ENCODE assay signal across 19 mouse cellular contexts in genomic region chr7:142507453-142507852, GRCm38 (mm10). TPM values are rescaled to one million over a fixed set of nuclear protein-coding genes. Genes with fewer than 3 reads are reported as not detected.
A peak's percentile ranks its signal among the peaks of the same experiment; 100 is the strongest.
DNase-seq lines count a peak whose midpoint lies in the region; ATAC-seq and TF ChIP-seq lines count a peak whose summit lies in the region.
"Had no signal": no experiment of that assay in that cellular context is flagged by ENCODE, and none has a peak within 500 bp of the region (broad histone marks: within the 10 kb centered on the region; RNA-seq: fewer than 3 reads in every experiment).

No protein-coding gene starts in this region.

- H3K27ac ChIP-seq in hindbrain, embryonic 10.5 days: peak overlapping the region; percentile 81
- H3K27ac ChIP-seq in hindbrain, postnatal 0 days: no peak overlapping the region
- 0 out of 2 replicates have a peak overlapping the region, but pooled peaks have one; percentile 99 for H3K27ac ChIP-seq in embryonic facial prominence, embryonic 13.5 days
- peak overlapping the region; percentile 98; the same call in 1 of the 2 replicates for H3K27ac ChIP-seq in embryonic facial prominence, embryonic 15.5 days (replicated peaks)
- H3K27ac ChIP-seq: forebrain, embryonic 15.5 days; heart, adult 2 months; heart, embryonic 13.5 days; intestine, embryonic 15.5 days had no signal

- TF ChIP-seq CTCF in hindbrain, postnatal 0 days (IDR thresholded peaks at IDR 0.05; ENCODE audit: low read depth): no peak

- no peak overlapping the region for H3K4me2 ChIP-seq in hindbrain, postnatal 0 days (ENCODE audit: low read depth, low read length)
- H3K4me2 ChIP-seq in embryonic facial prominence, embryonic 13.5 days: no peak overlapping the region
- no peak overlapping the region for H3K4me2 ChIP-seq in embryonic facial prominence, embryonic 15.5 days (replicated peaks)
- H3K4me2 ChIP-seq in myocyte (ENCODE audit: low read depth): no peak overlapping the region
- H3K4me2 ChIP-seq: forebrain, embryonic 15.5 days; heart, embryonic 13.5 days; hindbrain, embryonic 12.5 days; intestine, embryonic 15.5 days had no signal

- no peak for DNase-seq in hindbrain, embryonic 10.5 days (ENCODE audit: low spot score)
- DNase-seq in hindbrain, postnatal 0 days (ENCODE audit: low spot score): no peak
- no peak for DNase-seq in layer of hippocampus, postnatal 36 days
- no peak for DNase-seq in right cerebral cortex, adult 2 months (ENCODE audit: low spot score in 2 of 2)
- DNase-seq: adrenal gland, adult 2 months; adrenal gland, postnatal 25 days; cerebellum, adult 18-20 months; cerebellum, adult 9-11 months; gastrocnemius, postnatal 10 days; heart, adult 2 months; heart, postnatal 36 days had no signal

- H3ac ChIP-seq in myocyte (ENCODE audit: control insufficient read depth, insufficient read length): no peak overlapping the region

- H3K36me3 ChIP-seq in hindbrain, embryonic 10.5 days: no peaks in the 10 kb centered on the region
- no peaks in the 10 kb centered on the region for H3K36me3 ChIP-seq in hindbrain, postnatal 0 days (ENCODE audit: insufficient read depth, low read length)
- no peaks in the 10 kb centered on the region for H3K36me3 ChIP-seq in embryonic facial prominence, embryonic 13.5 days
- no peaks in the 10 kb centered on the region for H3K36me3 ChIP-seq in embryonic facial prominence, embryonic 15.5 days
- peaks cover 8% of the 10 kb centered on the region for H3K36me3 ChIP-seq in myocyte (ENCODE audit: control insufficient read depth, insufficient read depth)
- H3K36me3 ChIP-seq: forebrain, embryonic 15.5 days; heart, embryonic 13.5 days; hindbrain, embryonic 12.5 days; intestine, embryonic 15.5 days had no signal

- no peak overlapping the region for H3K9ac ChIP-seq in hindbrain, postnatal 0 days (replicated peaks; ENCODE audit: low read length)
- no peak overlapping the region for H3K9ac ChIP-seq in embryonic facial prominence, embryonic 13.5 days
- H3K9ac ChIP-seq in embryonic facial prominence, embryonic 15.5 days: no peak overlapping the region
- H3K9ac ChIP-seq: forebrain, embryonic 15.5 days; hindbrain, embryonic 12.5 days; intestine, embryonic 15.5 days had no signal

- no peak for ATAC-seq in hindbrain, postnatal 0 days
- no peak for ATAC-seq in embryonic facial prominence, embryonic 13.5 days (ENCODE audit: insufficient number of reproducible peaks, insufficient read depth, low FRiP score, low TSS enrichment, low read depth)
- ATAC-seq in embryonic facial prominence, embryonic 15.5 days (ENCODE audit: insufficient number of reproducible peaks, low FRiP score, low TSS enrichment, low read depth): no peak
- ATAC-seq: forebrain, embryonic 15.5 days; hindbrain, embryonic 16.5 days had no signal

- peak; percentile 62 for TF ChIP-seq POLR2A in myocyte (IDR thresholded peaks at IDR 0.05; ENCODE audit: insufficient read length, low read depth)

- no peaks in the 10 kb centered on the region for H3K9me3 ChIP-seq in hindbrain, embryonic 10.5 days
- no peaks in the 10 kb centered on the region for H3K9me3 ChIP-seq in hindbrain, postnatal 0 days (ENCODE audit: low read length)
- H3K9me3 ChIP-seq in embryonic facial prominence, embryonic 13.5 days: no peaks in the 10 kb centered on the region
- H3K9me3 ChIP-seq in embryonic facial prominence, embryonic 15.5 days (replicated peaks): no peaks in the 10 kb centered on the region
- H3K9me3 ChIP-seq: forebrain, embryonic 15.5 days; heart, embryonic 13.5 days; hindbrain, embryonic 12.5 days; intestine, embryonic 15.5 days had no signal

- H3K27me3 ChIP-seq in hindbrain, embryonic 10.5 days (ENCODE audit: insufficient read depth, poor library complexity, severe bottlenecking): no peaks in the 10 kb centered on the region
- no peaks in the 10 kb centered on the region for H3K27me3 ChIP-seq in hindbrain, postnatal 0 days (ENCODE audit: insufficient read depth, low read length)
- H3K27me3 ChIP-seq in embryonic facial prominence, embryonic 13.5 days: no peaks in the 10 kb centered on the region
- H3K27me3 ChIP-seq in embryonic facial prominence, embryonic 15.5 days: no peaks in the 10 kb centered on the region
- no peaks in the 10 kb centered on the region for H3K27me3 ChIP-seq in myocyte (ENCODE audit: control insufficient read depth, insufficient read depth, insufficient read length)
- H3K27me3 ChIP-seq: forebrain, embryonic 15.5 days; heart, embryonic 13.5 days; intestine, embryonic 15.5 days had no signal

- WGBS in hindbrain, embryonic 10.5 days: 89% methylated on average over 9 of the region's 9 CpGs
- 89% methylated on average over 9 of the region's 9 CpGs for WGBS in hindbrain, postnatal 0 days
- WGBS in embryonic facial prominence, embryonic 13.5 days: 89% methylated on average over 9 of the region's 9 CpGs
- WGBS in embryonic facial prominence, embryonic 15.5 days: 92% methylated on average over 9 of the region's 9 CpGs

- peaks cover 62% of the 10 kb centered on the region for H3K4me1 ChIP-seq in hindbrain, embryonic 10.5 days (replicated peaks)
- H3K4me1 ChIP-seq in hindbrain, postnatal 0 days (ENCODE audit: insufficient read depth, low read length): peaks cover 11% of the 10 kb centered on the region
- peaks cover 52% of the 10 kb centered on the region for H3K4me1 ChIP-seq in embryonic facial prominence, embryonic 13.5 days
- peaks cover 50% of the 10 kb centered on the region for H3K4me1 ChIP-seq in embryonic facial prominence, embryonic 15.5 days

- peaks cover 5% of the 10 kb centered on the region for H3K79me2 ChIP-seq in myocyte (ENCODE audit: control insufficient read depth, insufficient read depth)

- no peak overlapping the region for H3K4me3 ChIP-seq in hindbrain, embryonic 10.5 days
- H3K4me3 ChIP-seq in hindbrain, postnatal 0 days (ENCODE audit: low read length): no peak overlapping the region
- no peak overlapping the region for H3K4me3 ChIP-seq in embryonic facial prominence, embryonic 13.5 days
- no peak overlapping the region for H3K4me3 ChIP-seq in embryonic facial prominence, embryonic 15.5 days (replicated peaks)
- H3K4me3 ChIP-seq in myocyte: no peak overlapping the region
- H3K4me3 ChIP-seq: forebrain, embryonic 15.5 days; heart, adult 2 months; heart, embryonic 13.5 days; hindbrain, embryonic 12.5 days; intestine, embryonic 15.5 days had no signal

TF ChIP-seq in myocyte, 11 proteins besides CTCF, POLR2A, EP300 and RAD21:
- no peak for TF ChIP-seq E2F4 (IDR thresholded peaks at IDR 0.05; ENCODE audit: insufficient read depth)
- no peak for TF ChIP-seq CEBPB (IDR thresholded peaks at IDR 0.05; ENCODE audit: insufficient read depth, poor library complexity, severe bottlenecking)
- TF ChIP-seq SRF (IDR thresholded peaks at IDR 0.05; ENCODE audit: control insufficient read depth, insufficient read length, low read depth): no peak
- no peak for TF ChIP-seq MAX (IDR thresholded peaks at IDR 0.05; ENCODE audit: low read depth)
- no peak for TF ChIP-seq USF1 (IDR thresholded peaks at IDR 0.05; ENCODE audit: low read depth)
- no peak for TF ChIP-seq MYOD1 (IDR thresholded peaks at IDR 0.05; ENCODE audit: control insufficient read depth in 1 of 3, insufficient read length in 2 of 3, low read depth in 2 of 3)
- TF ChIP-seq MYOG (IDR thresholded peaks at IDR 0.05; ENCODE audit: control insufficient read depth in 1 of 3, insufficient read depth in 1 of 3, insufficient read length in 2 of 3, low read depth in 2 of 3): peak in 1 of 3 experiments; percentile 1
- no peak for TF ChIP-seq TCF12 (IDR thresholded peaks at IDR 0.05; ENCODE audit: insufficient read depth, poor library complexity, severe bottlenecking)
- no peak for TF ChIP-seq TCF3 (IDR thresholded peaks at IDR 0.05; ENCODE audit: insufficient read length, low read depth)
- peak; percentile 92 for TF ChIP-seq POLR2AphosphoS2 (IDR thresholded peaks at IDR 0.05; ENCODE audit: insufficient read length, low read depth)
- TF ChIP-seq REST (IDR thresholded peaks at IDR 0.05; ENCODE audit: insufficient read depth, insufficient read length): no peak

RNA-seq across cellular contexts. Expression of gene Tnnt3, which starts 8.8 kb away (rescaled TPM):
- polyA plus RNA-seq in hindbrain, embryonic 10.5 days (2016; fragmentation: Nextera tagmentation; extraction: Ambion mirVana): 1.1 and 3.0 TPM in 2 replicates
- total RNA-seq in hindbrain, postnatal 0 days (2014; rRNA removed): 1.3 and 4.7 TPM in 2 replicates
- 3.1 and 3.9 TPM in 2 replicates for polyA plus RNA-seq in hindbrain, postnatal 0 days (2015; fragmentation: Nextera tagmentation; extraction: Ambion mirVana)
- polyA plus RNA-seq in embryonic facial prominence, embryonic 13.5 days (2015; fragmentation: Nextera tagmentation; extraction: Ambion mirVana): 3.8 and 5.8 TPM in 2 replicates
- 167 and 228 TPM in 2 replicates for polyA plus RNA-seq in embryonic facial prominence, embryonic 15.5 days (2015; fragmentation: Nextera tagmentation; extraction: Ambion mirVana)
- polyA plus RNA-seq in myocyte (2012; fragmentation: generic; extraction: Trizol): 2,107 TPM
- not detected for total RNA-seq in layer of hippocampus, postnatal 36 days (2021)
- total RNA-seq: adrenal gland, adult 2 months; adrenal gland, postnatal 25 days had no signal
- polyA plus RNA-seq: adrenal gland, adult 2 months had no signal

RNA-seq across cellular contexts. Expression of gene Mrpl23, which starts 25.0 kb away (rescaled TPM):
- polyA plus RNA-seq in hindbrain, embryonic 10.5 days (2016; fragmentation: Nextera tagmentation; extraction: Ambion mirVana): 17.7 and 19.7 TPM in 2 replicates
- total RNA-seq in hindbrain, postnatal 0 days (2014; rRNA removed): 64.0 and 69.3 TPM in 2 replicates
- polyA plus RNA-seq in hindbrain, postnatal 0 days (2015; fragmentation: Nextera tagmentation; extraction: Ambion mirVana): 17.4 and 25.5 TPM in 2 replicates
- polyA plus RNA-seq in embryonic facial prominence, embryonic 13.5 days (2015; fragmentation: Nextera tagmentation; extraction: Ambion mirVana): 36.0 and 36.7 TPM in 2 replicates
- 28.5 and 32.7 TPM in 2 replicates for polyA plus RNA-seq in embryonic facial prominence, embryonic 15.5 days (2015; fragmentation: Nextera tagmentation; extraction: Ambion mirVana)
- 73.3 TPM for polyA plus RNA-seq in myocyte (2012; fragmentation: generic; extraction: Trizol)
- total RNA-seq in layer of hippocampus, postnatal 36 days (2021): 10 to 100 TPM in 1 of 2 experiments, 1 to 10 TPM in 1; 4.8 to 13.8 TPM

RNA-seq across cellular contexts. Expression of gene Lsp1, which starts 46.8 kb away (rescaled TPM):
- polyA plus RNA-seq in hindbrain, embryonic 10.5 days (2016; fragmentation: Nextera tagmentation; extraction: Ambion mirVana): 17.9 and 19.4 TPM in 2 replicates
- total RNA-seq in hindbrain, postnatal 0 days (2014; rRNA removed): 4.6 and 16.6 TPM in 2 replicates
- polyA plus RNA-seq in hindbrain, postnatal 0 days (2015; fragmentation: Nextera tagmentation; extraction: Ambion mirVana): 6.6 and 7.2 TPM in 2 replicates
- 28.5 and 29.2 TPM in 2 replicates for polyA plus RNA-seq in embryonic facial prominence, embryonic 13.5 days (2015; fragmentation: Nextera tagmentation; extraction: Ambion mirVana)
- polyA plus RNA-seq in embryonic facial prominence, embryonic 15.5 days (2015; fragmentation: Nextera tagmentation; extraction: Ambion mirVana): 49.3 and 58.9 TPM in 2 replicates
- 298 TPM for polyA plus RNA-seq in myocyte (2012; fragmentation: generic; extraction: Trizol)
- total RNA-seq in layer of hippocampus, postnatal 36 days (2021): 1 to 10 TPM; 1.2 to 3.4 TPM

Comparison
In these comparisons a context has a peak if more than half of its experiments do, and no peak if none do; other contexts are left out.
1. RNA of gene Tnnt3, which starts 8.8 kb away (polyA plus RNA-seq): 2,107 TPM in myocyte (single experiment) and 167 to 228 TPM in embryonic facial prominence, embryonic 15.5 days; 3.8 to 5.8 TPM in embryonic facial prominence, embryonic 13.5 days, 3.1 to 3.9 TPM in hindbrain, postnatal 0 days and 1.1 to 3.0 TPM in hindbrain, embryonic 10.5 days; every median in the first group is over 10 times any median in the second.